Mouse (Mus musculus) myocyte (in vitro differentiated cells): ENCODE data around the gene Pole2. TPM values are rescaled to one million over a fixed set of nuclear protein-coding genes. Genes with fewer than 3 reads are reported as not detected.

Source experiments
- H3K27me3 ChIP-seq: one replicate; pipeline ENCODE4 v1.6.1; 2011; ENCODE audit not compliant: control insufficient read depth, insufficient read depth, insufficient read length
- H3K36me3 ChIP-seq: one replicate; pipeline ENCODE4 v1.6.1; 2011; ENCODE audit not compliant: control insufficient read depth, insufficient read depth
- H3K4me2 ChIP-seq: one replicate; pipeline ENCODE4 v1.6.1; 2011; ENCODE audit warnings: low read depth, control low read depth
- H3K4me3 ChIP-seq: one replicate; pipeline ENCODE4 v1.5.1; 2011; ENCODE audit warnings: mild to moderate bottlenecking, control low read depth, moderate library complexity
- H3K79me2 ChIP-seq: one replicate; pipeline ENCODE4 v1.6.1; 2011; ENCODE audit not compliant: control insufficient read depth, insufficient read depth
- H3ac ChIP-seq: one replicate; pipeline ENCODE4 v1.6.1; 2011; ENCODE audit not compliant: control insufficient read depth, insufficient read length
- CEBPB ChIP-seq: IDR thresholded peaks from 2 replicates; pipeline ENCODE4 v1.6.1; 2011; ENCODE audit warnings: mild to moderate bottlenecking, moderate library complexity; ENCODE audit not compliant: poor library complexity, insufficient read depth, severe bottlenecking
- E2F4 ChIP-seq: IDR thresholded peaks from one replicate; pipeline ENCODE4 v1.6.1; 2011; ENCODE audit warnings: mild to moderate bottlenecking, control low read depth, moderate library complexity; ENCODE audit not compliant: insufficient read depth
- MAX ChIP-seq: IDR thresholded peaks from one replicate; pipeline ENCODE4 v1.6.1; 2011; ENCODE audit warnings: low read depth, mild to moderate bottlenecking, control low read depth
- MYOD1 ChIP-seq, 3 experiments: IDR thresholded peaks; one replicate each; pipeline ENCODE4 v1.6.1; 2011; ENCODE audit warnings: control low read depth in 2 of 3, low read depth in 2 of 3, mild to moderate bottlenecking in 2 of 3, moderate library complexity in 1 of 3; ENCODE audit not compliant: insufficient read length in 2 of 3, control insufficient read depth in 1 of 3
- MYOG ChIP-seq, 3 experiments: IDR thresholded peaks; one replicate each; pipeline ENCODE4 v1.6.1; 2011; ENCODE audit warnings: control low read depth in 2 of 3, low read depth in 2 of 3, mild to moderate bottlenecking in 2 of 3; ENCODE audit not compliant: insufficient read length in 2 of 3, control insufficient read depth in 1 of 3, insufficient read depth in 1 of 3
- POLR2A ChIP-seq: IDR thresholded peaks from one replicate; pipeline ENCODE4 v1.6.1; 2011; ENCODE audit warnings: low read depth, mild to moderate bottlenecking, control low read depth, moderate library complexity; ENCODE audit not compliant: insufficient read length
- POLR2AphosphoS2 ChIP-seq: IDR thresholded peaks from one replicate; pipeline ENCODE4 v1.6.1; 2011; ENCODE audit warnings: low read depth, control low read depth; ENCODE audit not compliant: insufficient read length
- REST ChIP-seq: IDR thresholded peaks from one replicate; pipeline ENCODE4 v1.6.1; 2011; ENCODE audit warnings: mild to moderate bottlenecking, control low read depth, moderate library complexity; ENCODE audit not compliant: insufficient read depth, insufficient read length
- SRF ChIP-seq: IDR thresholded peaks from one replicate; pipeline ENCODE4 v1.6.1; 2011; ENCODE audit warnings: low read depth; ENCODE audit not compliant: control insufficient read depth, insufficient read length
- TCF12 ChIP-seq: IDR thresholded peaks from one replicate; pipeline ENCODE4 v1.6.1; 2011; ENCODE audit warnings: mild to moderate bottlenecking, control low read depth; ENCODE audit not compliant: poor library complexity, insufficient read depth, severe bottlenecking
- TCF3 ChIP-seq: IDR thresholded peaks from one replicate; pipeline ENCODE4 v1.6.1; 2011; ENCODE audit warnings: low read depth, control low read depth; ENCODE audit not compliant: insufficient read length
- USF1 ChIP-seq: IDR thresholded peaks from one replicate; pipeline ENCODE4 v1.6.1; 2011; ENCODE audit warnings: low read depth, mild to moderate bottlenecking, control low read depth, moderate library complexity
- polyA plus RNA-seq: library from polyadenylated mRNA; unstranded; fragments of >200 nt; fragmentation: generic; extraction: Trizol; gene quantifications from one replicate; pipeline ENCODE4 v1.2.1, GENCODE M21; 2012; ENCODE audit warnings: missing spikeins

Gene Pole2
- polyA plus RNA-seq, 1 experiment = 4.2 TPM

DNA sequence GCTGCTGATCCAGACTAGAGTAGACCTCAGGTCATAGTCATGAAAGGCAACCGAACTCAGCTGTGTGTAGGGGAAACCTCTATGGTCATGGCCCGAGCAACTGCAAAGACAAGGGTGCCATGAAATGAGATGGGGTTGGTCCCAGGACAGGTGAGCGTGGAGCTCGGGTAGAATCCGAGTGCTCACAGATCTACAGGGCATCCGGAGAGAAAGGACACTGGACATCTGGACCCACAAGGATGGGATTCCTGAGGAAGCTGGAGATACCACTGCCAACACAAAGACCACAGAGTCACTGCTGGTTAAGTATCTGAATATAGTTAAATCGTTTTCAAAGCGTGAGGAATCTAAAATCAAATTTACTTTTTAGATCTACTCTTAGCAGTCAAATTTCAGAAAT, 20.6 kb downstream of the Pole2 start:
- no peak overlapping the region for H3ac ChIP-seq
- no peak overlapping the region for H3K4me2 ChIP-seq
- no peaks in the 10 kb centered on the region for H3K79me2 ChIP-seq
- no peak overlapping the region for H3K4me3 ChIP-seq
- TF ChIP-seq TCF12 = no peak
- no peak for TF ChIP-seq MYOD1 (IDR thresholded peaks at IDR 0.05; ENCODE audit: control insufficient read depth in 1 of 3, insufficient read length in 2 of 3, low read depth in 2 of 3)
- TF ChIP-seq POLR2A = no peak
- TF ChIP-seq CEBPB = no peak
- TF ChIP-seq MAX = no peak
- TF ChIP-seq E2F4 = no peak
- no peak for TF ChIP-seq MYOG (IDR thresholded peaks at IDR 0.05; ENCODE audit: control insufficient read depth in 1 of 3, insufficient read depth in 1 of 3, insufficient read length in 2 of 3, low read depth in 2 of 3)
- TF ChIP-seq POLR2AphosphoS2 = no peak
- TF ChIP-seq SRF = no peak
- TF ChIP-seq TCF3 = no peak
- no peak for TF ChIP-seq USF1
- no peak for TF ChIP-seq REST
- H3K27me3 ChIP-seq = no peaks in the 10 kb centered on the region
- H3K36me3 ChIP-seq = no peaks in the 10 kb centered on the region

GRCm38 (mm10) chr12:69204052-69204833, 23.8 kb downstream of the Pole2 start, which contains the start of gene Gm49384:
Gm49384 (minus strand) TSS chr12:69204267.
- no peak for TF ChIP-seq MAX
- TF ChIP-seq POLR2AphosphoS2 = peak; percentile 17
- no peak for TF ChIP-seq POLR2A
- H3K36me3 ChIP-seq = peaks cover 8% of the 10 kb centered on the region

GRCm38 (mm10) chr12:69198985-69199384, 29.0 kb downstream of the Pole2 start:
- H3K79me2 ChIP-seq = peaks cover 36% of the 10 kb centered on the region
- H3K4me3 ChIP-seq = no peak overlapping the region
- H3K4me2 ChIP-seq = peak overlapping the region; percentile 91
- peaks cover 8% of the 10 kb centered on the region for H3K36me3 ChIP-seq
- TF ChIP-seq MYOG (IDR thresholded peaks at IDR 0.05; ENCODE audit: control insufficient read depth in 1 of 3, insufficient read depth in 1 of 3, insufficient read length in 2 of 3, low read depth in 2 of 3) (no peak), TCF12 (no peak), MAX (no peak), REST (no peak), E2F4 (no peak), CEBPB (no peak), TCF3 (no peak), SRF (no peak), USF1 (no peak), POLR2AphosphoS2 (no peak)
- H3K27me3 ChIP-seq = no peaks in the 10 kb centered on the region
- H3ac ChIP-seq = no peak overlapping the region

More at GRCm38 (mm10) chr12:69204052-69204833, 23.8 kb downstream of the Pole2 start, which contains the start of gene Gm49384:
- Histone ChIP-seq H3K79me2 (no peaks in the 10 kb centered on the region), H3K4me2 (no peak within 1 kb of the TSS), H3K27me3 (no peaks in the 10 kb centered on the region), H3K4me3 (no peak within 1 kb of the TSS), H3ac (no peak within 1 kb of the TSS)

GRCm38 (mm10) chr12:69198164-69198535, 29.8 kb downstream of the Pole2 start, which contains the start of gene Dnaaf2:
Dnaaf2 (minus strand) TSS chr12:69198429.
- no peak for TF ChIP-seq MYOG (IDR thresholded peaks at IDR 0.05; ENCODE audit: control insufficient read depth in 1 of 3, insufficient read depth in 1 of 3, insufficient read length in 2 of 3, low read depth in 2 of 3)
- peak; percentile 0 for TF ChIP-seq POLR2A
- no peak for TF ChIP-seq USF1
- peaks cover 8% of the 10 kb centered on the region for H3K36me3 ChIP-seq

GRCm38 (mm10) chr12:69197378-69198163, 30.4 kb downstream of the Pole2 start:
- peak in 1 of 3 experiments; percentile 47 for TF ChIP-seq MYOG (IDR thresholded peaks at IDR 0.05; ENCODE audit: control insufficient read depth in 1 of 3, insufficient read depth in 1 of 3, insufficient read length in 2 of 3, low read depth in 2 of 3)
- no peak for TF ChIP-seq CEBPB
- TF ChIP-seq MAX = no peak
- TF ChIP-seq E2F4 = no peak
- peak; percentile 45 for TF ChIP-seq POLR2A
- TF ChIP-seq SRF = no peak
- TF ChIP-seq MYOD1 (IDR thresholded peaks at IDR 0.05; ENCODE audit: control insufficient read depth in 1 of 3, insufficient read length in 2 of 3, low read depth in 2 of 3) = peak in 1 of 3 experiments; percentile 68
- peaks cover 43% of the 10 kb centered on the region for H3K79me2 ChIP-seq
- H3ac ChIP-seq = peak overlapping the region; percentile 72
- H3K27me3 ChIP-seq = no peaks in the 10 kb centered on the region
- peaks cover 8% of the 10 kb centered on the region for H3K36me3 ChIP-seq
- H3K4me3 ChIP-seq = peak overlapping the region; percentile 85
- peak overlapping the region; percentile 91 for H3K4me2 ChIP-seq

More at GRCm38 (mm10) chr12:69198164-69198535, 29.8 kb downstream of the Pole2 start, which contains the start of gene Dnaaf2:
- no peaks in the 10 kb centered on the region for H3K27me3 ChIP-seq
- H3K79me2 ChIP-seq = peaks cover 43% of the 10 kb centered on the region
- peak within 1 kb of the TSS; percentile 72 for H3ac ChIP-seq
- peak within 1 kb of the TSS; percentile 91 for H3K4me2 ChIP-seq
- peak within 1 kb of the TSS; percentile 85 for H3K4me3 ChIP-seq
